Mouse (Mus musculus) thymus, adult 2 months (tissue): Measurements from ENCODE around the gene Tcp11l1. TPM values are rescaled to one million over a fixed set of nuclear protein-coding genes. Genes with fewer than 3 reads are reported as not detected.

Experiments used
- DNase-seq: peaks from one replicate; pipeline ENCODE4 v3.0.0; 2021
- H3K27ac ChIP-seq: fragments of 200-500 bp; 2 replicates; pipeline ENCODE4 v1.5.1; 2012; ENCODE audit warnings: low read length, control low read depth; ENCODE audit not compliant: control insufficient read depth, insufficient read depth
- H3K27me3 ChIP-seq: fragments of 200-500 bp; 2 replicates; pipeline ENCODE4 v1.6.1; 2012; ENCODE audit warnings: mild to moderate bottlenecking, low read length, moderate library complexity, mixed read lengths; ENCODE audit not compliant: control insufficient read depth, insufficient read depth
- H3K36me3 ChIP-seq: fragments of 200-500 bp; 2 replicates; pipeline ENCODE4 v1.6.1; 2012; ENCODE audit warnings: mild to moderate bottlenecking, low read length, moderate library complexity; ENCODE audit not compliant: control insufficient read depth, insufficient read depth
- H3K4me1 ChIP-seq: fragments of 200-500 bp; replicated peaks from 2 replicates; pipeline ENCODE4 v1.6.1; 2012; ENCODE audit warnings: low read length; ENCODE audit not compliant: control insufficient read depth, insufficient read depth
- H3K4me3 ChIP-seq: fragments of 200-500 bp; 2 replicates; pipeline ENCODE4 v1.5.1; 2012; ENCODE audit warnings: mild to moderate bottlenecking, low read length, control low read depth, moderate library complexity; ENCODE audit not compliant: control insufficient read depth, insufficient read depth
- CTCF ChIP-seq: fragments of 200-500 bp; IDR thresholded peaks from 2 replicates; pipeline ENCODE4 v1.5.1; 2012; ENCODE audit warnings: mild to moderate bottlenecking, control low read depth, low read length, moderate library complexity, borderline replicate concordance; ENCODE audit not compliant: control insufficient read depth, poor library complexity, insufficient read depth; ENCODE audit errors: extremely low read depth
- POLR2A ChIP-seq: fragments of 200-500 bp; IDR thresholded peaks from 2 replicates; pipeline ENCODE4 v1.6.1; 2012; ENCODE audit warnings: mild to moderate bottlenecking, low read length, control low read depth, moderate library complexity; ENCODE audit not compliant: control insufficient read depth, poor library complexity, insufficient read depth; ENCODE audit errors: extremely low read depth
- WGBS: fragments of 180-500 bp; shearing (Covaris S2); methylation state at CpG from one replicate; pipeline ENCODE4 v1.1.7; 2018; 5-methylcytosine and 5-hydroxymethylcytosine counted together
- polyA plus RNA-seq: library from polyadenylated mRNA; depleted of rRNA; stranded (reverse); fragments of >200 nt; gene quantifications from 2 replicates; pipeline ENCODE4 v1.2.3, GENCODE M21; 2012; rRNA removed

Tcp11l1 gene
- polyA plus RNA-seq = 1.4 and 2.0 TPM in 2 replicates

DNA sequence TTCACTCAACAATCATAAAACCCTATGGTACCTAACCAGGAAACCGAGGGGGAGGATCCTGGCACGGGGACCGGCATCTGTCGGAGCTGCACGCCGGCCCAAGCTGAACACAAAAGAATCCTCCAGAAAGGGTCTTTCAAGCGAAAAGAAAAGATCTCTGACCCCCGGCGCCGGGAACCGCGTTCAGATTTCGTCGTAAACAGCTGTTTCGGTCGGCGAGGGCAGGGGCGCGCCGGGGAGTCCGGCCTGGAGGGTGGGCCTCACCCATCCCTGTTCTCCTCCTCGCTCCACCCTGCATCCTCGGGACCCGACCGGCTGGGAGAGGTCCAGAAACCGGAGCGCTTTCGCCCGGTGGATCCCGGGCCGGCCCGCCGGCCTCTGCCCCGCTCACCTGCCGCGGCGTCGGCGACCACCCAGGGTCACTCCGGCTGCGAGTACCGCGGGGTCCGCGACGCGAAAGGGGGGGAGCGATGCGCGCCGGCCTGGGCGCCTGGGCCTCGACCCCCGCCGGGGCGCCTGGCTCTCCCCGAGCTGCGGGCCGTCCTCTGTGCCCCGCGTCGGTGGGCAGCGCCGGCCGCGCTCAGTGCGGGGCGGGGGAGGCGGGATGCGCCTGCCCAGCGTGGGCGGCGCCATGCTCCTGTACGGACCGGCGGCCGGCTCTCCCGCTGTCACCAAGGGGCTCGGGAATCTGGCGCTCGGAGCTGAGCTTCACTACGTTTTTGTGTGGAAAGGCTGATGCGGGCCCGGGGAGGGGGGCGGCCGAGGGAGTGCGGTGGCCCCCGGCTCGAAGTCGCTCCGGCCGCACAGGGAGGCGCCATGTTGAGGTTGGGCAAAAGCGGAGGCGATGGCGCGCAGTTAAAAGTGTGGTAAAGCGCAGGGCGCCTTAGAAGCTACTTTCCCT, at the start of gene Tcp11l1:
Tcp11l1 (minus strand) TSS at position 585 of the 901 bp plus-strand sequence.
- peak; percentile 31 for DNase-seq

DNA sequence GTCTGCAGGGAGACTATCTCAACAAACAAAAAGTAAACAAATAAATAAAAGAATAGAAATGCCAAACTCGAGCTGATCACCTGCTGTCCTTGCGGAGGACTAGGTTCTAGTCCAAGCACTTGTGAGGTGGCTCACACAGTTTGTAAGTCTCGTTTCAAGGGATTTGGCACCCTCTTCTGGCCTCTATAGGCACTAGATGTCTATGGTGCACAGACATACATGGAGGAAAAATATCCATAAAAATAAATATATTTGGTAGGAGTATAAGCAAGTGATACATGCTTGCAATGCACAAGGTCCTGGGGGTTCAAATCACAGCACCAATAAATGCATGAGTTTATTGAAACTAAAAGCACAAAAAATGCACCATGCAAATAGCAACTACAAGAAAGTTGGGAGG, 38.6 kb upstream of the Tcp11l1 start:
- WGBS = 67% methylated on average over 3 of the region's 3 CpGs
- TF ChIP-seq CTCF (no peak), POLR2A (no peak)
- no peak overlapping the region for H3K4me3 ChIP-seq
- no peaks in the 10 kb centered on the region for H3K36me3 ChIP-seq
- no peaks in the 10 kb centered on the region for H3K4me1 ChIP-seq
- H3K27ac ChIP-seq = no peak overlapping the region
- peak; percentile 13 for DNase-seq
- no peaks in the 10 kb centered on the region for H3K27me3 ChIP-seq

More for the DNA sequence above, at the start of gene Tcp11l1:
- Histone ChIP-seq H3K27ac (no peak within 1 kb of the TSS), H3K4me3 (peak within 1 kb of the TSS; percentile 52), H3K27me3 (peaks cover 18% of the 10 kb centered on the region), H3K4me1 (peaks cover 9% of the 10 kb centered on the region; the same call in 1 of the 2 replicates), H3K36me3 (no peaks in the 10 kb centered on the region)
- TF ChIP-seq POLR2A (no peak), CTCF (no peak)
- under 1% methylated on average over 91 of the region's 99 CpGs for WGBS

DNA sequence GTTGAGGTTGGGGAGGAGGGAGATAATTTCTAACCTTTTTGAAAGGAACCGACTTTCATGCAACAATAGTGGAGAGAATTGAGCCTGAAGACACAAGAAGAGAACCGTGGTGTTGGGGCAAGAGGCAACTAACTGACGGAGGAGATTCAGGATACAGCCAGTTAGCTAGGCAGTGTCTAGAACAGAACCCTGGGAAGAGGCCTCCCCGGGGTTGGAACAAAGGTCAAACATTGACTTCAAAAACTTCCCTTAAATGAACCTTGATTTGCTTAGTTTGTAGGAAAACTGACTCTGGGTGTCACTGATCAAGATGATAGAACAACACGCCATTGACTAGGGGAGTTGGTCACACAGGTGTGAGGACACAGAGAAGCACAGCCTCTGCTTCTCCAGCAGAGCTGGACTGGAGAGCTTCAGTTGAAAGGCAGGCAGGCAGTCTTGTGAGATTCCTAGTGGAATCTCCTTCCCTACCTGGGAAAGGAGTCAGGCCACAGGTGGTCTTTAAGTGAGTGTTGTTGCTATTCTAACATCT, 36.7 kb upstream of the Tcp11l1 start:
- TF ChIP-seq POLR2A (no peak), CTCF (no peak)
- Histone ChIP-seq H3K27me3 (no peaks in the 10 kb centered on the region), H3K36me3 (no peaks in the 10 kb centered on the region), H3K4me1 (no peaks in the 10 kb centered on the region), H3K27ac (no peak overlapping the region), H3K4me3 (no peak overlapping the region)
- DNase-seq = no peak
- 82% methylated on average over 5 of the region's 5 CpGs for whole genome bisulfite sequencing

DNA sequence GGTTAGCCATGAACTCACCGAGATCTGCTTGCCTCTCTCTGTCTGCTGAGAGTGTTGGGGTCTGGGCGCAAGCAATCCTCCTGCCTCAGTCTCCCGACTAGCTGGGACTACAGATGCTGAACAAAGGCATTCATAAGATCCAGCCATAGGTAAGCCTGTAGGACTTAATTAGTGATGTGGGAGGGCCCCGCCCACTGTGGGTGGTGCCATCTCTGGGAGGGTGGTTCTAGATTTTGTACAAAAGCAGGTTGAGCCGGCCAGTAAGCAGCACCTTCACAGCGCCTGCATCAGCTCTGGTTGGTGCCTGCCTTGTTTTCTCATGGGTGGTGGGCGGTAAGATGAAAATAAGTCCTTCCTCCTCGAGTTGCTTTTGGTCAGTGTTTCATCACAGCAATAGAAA, 34.3 kb upstream of the Tcp11l1 start:
- Histone ChIP-seq H3K27me3 (peaks cover 12% of the 10 kb centered on the region; the same call in 1 of the 2 replicates), H3K4me3 (no peak overlapping the region), H3K36me3 (no peaks in the 10 kb centered on the region), H3K4me1 (peaks cover 2% of the 10 kb centered on the region; the same call in 1 of the 2 replicates), H3K27ac (no peak overlapping the region)
- no peak for DNase-seq
- 70% methylated on average over 8 of the region's 8 CpGs for WGBS
- TF ChIP-seq POLR2A (no peak), CTCF (no peak)

DNA sequence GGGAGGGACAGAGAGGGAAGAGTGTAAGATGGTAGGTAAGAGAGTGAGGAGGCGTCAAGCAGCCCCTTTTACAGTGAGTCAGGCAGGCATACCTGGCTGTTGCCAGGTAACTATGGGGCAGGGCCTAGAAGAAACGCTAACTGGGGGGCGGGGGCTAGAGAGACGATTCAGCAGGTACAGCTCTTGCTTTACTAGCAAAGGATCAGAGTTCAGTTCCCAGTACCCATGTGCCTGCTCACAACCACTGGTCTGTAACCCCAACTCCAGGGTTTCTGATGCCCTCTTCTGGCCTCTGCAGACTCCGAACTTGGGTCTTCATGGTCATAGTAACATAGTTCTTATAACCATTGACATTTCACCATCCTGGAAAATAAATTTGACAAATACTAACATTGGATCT, 32.0 kb upstream of the Tcp11l1 start:
- no peak overlapping the region for H3K4me3 ChIP-seq
- TF ChIP-seq POLR2A = no peak
- no peak for TF ChIP-seq CTCF
- no peaks in the 10 kb centered on the region for H3K36me3 ChIP-seq
- H3K27me3 ChIP-seq = peaks cover 19% of the 10 kb centered on the region; the same call in 1 of the 2 replicates
- no peak for DNase-seq
- no peak overlapping the region for H3K27ac ChIP-seq
- 86% methylated on average over 5 of the region's 5 CpGs for WGBS
- peaks cover 2% of the 10 kb centered on the region; the same call in 1 of the 2 replicates for H3K4me1 ChIP-seq

DNA sequence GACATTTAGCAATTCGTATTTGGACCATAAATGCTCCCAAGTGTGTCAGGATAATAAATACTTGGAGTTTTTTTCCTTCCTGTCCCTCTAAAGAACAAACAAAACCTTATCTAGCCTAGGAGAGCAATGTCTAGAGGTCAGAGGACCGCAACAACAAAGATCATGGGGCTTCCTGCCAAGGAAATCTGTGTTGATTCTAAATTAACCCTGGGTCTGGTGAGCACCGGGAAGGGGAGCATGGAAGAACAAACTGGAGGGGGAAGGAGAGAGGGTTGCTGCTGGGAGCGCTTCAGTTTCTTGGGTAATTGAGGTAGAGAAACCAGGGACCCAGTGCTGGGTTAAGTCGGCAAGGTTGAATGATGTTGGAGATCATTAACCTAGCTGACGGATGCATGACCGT, 31.2 kb upstream of the Tcp11l1 start:
- TF ChIP-seq CTCF = no peak
- no peak for TF ChIP-seq POLR2A
- WGBS = 42% methylated on average over 7 of the region's 7 CpGs
- Histone ChIP-seq H3K4me3 (no peak overlapping the region), H3K27me3 (peaks cover 19% of the 10 kb centered on the region; the same call in 1 of the 2 replicates), H3K4me1 (peaks cover 2% of the 10 kb centered on the region; the same call in 1 of the 2 replicates), H3K27ac (no peak overlapping the region), H3K36me3 (no peaks in the 10 kb centered on the region)
- no peak for DNase-seq

DNA sequence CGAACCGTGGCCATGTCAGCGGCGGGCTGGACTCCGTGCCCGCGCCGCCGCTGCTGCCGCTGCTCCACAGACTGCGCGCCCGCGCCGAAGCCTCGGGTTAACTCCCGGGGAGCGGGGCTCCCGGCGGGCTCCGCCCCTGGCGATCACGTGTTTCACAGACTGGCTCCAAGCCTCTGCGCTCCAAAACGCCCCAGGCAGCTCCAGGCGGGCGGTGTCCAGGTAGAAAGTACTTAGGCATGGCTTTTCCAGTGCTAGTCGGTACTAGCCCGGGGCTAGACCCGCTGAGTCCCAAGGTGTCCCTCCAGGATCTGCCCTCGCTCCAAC, 30.7 kb upstream of the Tcp11l1 start, which contains the start of gene Depdc7:
Depdc7 (minus strand) TSS at position 138 of the 324 bp plus-strand sequence.
- 1% methylated on average over 31 of the region's 31 CpGs for WGBS
- H3K27ac ChIP-seq = no peak within 1 kb of the TSS

More for the DNA sequence above, 30.7 kb upstream of the Tcp11l1 start, which contains the start of gene Depdc7:
- H3K4me3 ChIP-seq = peak within 1 kb of the TSS; percentile 55
- no peaks in the 10 kb centered on the region for H3K36me3 ChIP-seq
- H3K4me1 ChIP-seq = peaks cover 2% of the 10 kb centered on the region; the same call in 1 of the 2 replicates
- peaks cover 19% of the 10 kb centered on the region; the same call in 1 of the 2 replicates for H3K27me3 ChIP-seq
- TF ChIP-seq CTCF (0 out of 2 replicates have a peak, but pooled peaks have one; percentile 50), POLR2A (no peak)
- DNase-seq = peak; percentile 91
